Mouse (Mus musculus) embryo, embryonic 11 days (tissue): Measurements from ENCODE around the gene Fzd7.

Experiments used
- DNase-seq: peaks from one replicate; pipeline ENCODE4 v3.0.0-alpha.2; 2015

Gene Fzd7

DNA sequence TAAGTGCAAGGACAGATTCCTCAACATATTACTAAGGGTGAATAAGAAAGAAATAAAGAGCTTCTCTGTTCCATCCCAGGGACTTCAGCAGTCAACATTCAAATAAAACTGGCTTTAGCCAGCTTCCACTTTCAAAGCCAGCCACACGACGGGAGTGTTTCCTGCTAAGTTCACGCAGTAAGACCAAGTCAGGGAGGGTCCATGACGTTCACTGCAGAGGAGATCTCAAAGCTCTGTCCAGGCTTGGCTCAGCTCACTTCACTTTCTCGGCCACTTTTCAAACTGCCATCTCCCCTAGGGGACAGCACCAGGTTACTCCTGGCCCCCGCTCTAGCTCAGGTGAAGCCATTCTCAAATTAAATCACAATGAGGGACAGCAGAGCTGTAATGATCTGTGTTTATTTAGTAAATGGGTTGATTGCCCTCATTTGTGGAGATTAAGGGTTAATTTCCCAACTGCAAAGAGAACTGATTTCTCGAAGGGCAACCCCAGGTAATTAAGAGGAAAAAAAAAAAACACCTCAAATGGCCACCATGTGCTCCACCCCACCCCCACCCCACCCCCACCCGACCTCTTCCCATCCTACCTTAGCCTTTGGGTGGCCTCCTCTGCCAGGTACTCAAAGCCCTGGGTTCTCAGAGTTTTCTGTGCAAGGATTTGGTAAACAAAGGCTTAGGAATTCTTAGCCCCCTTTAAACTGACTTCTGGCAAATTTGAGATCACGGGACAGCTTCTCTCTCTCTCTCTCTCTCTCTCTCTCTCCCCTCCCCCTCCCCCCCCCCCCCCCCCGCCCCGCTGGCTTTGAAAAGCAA lies 9.7 kb upstream of the Fzd7 start:
- no peak for DNase-seq

DNA sequence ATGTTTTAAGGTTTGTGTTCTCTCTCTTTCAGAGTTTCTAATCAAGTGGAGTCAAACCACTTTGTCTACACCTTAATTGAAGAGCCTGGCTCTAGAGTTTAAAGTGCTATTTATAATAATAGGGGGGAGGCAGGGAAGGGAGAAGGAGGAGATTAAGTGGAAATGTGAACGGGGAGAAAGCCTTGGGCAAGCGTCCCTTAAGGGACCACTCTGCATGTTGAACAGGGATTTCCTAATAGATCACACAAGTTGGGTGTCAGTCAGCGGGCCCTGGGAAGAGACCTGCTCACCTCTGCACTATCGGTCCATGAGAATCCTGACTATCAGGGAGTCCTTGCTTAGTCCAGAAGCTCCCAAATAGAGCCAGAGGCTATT lies 9.1 kb upstream of the Fzd7 start:
- DNase-seq = no peak

DNA sequence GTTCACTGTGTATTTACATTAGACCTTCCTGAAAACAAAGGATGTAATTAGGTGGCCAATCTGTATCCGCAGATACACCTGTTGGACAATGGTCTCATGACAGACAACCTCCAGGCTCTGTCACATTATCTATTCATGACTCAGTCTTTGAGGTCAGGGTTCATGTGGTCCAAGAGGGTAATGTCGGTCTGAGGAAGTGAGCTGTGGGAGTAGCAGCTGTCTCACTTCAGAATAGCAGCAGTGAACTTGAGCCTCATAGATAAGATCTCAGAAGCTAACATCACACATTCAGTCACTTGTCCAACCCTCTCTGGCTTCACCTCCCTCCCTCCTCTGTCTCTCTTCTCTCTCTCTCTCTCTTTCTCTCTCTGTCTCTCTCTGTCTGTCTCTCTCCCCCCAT lies 6.6 kb upstream of the Fzd7 start:
- DNase-seq = no peak

DNA sequence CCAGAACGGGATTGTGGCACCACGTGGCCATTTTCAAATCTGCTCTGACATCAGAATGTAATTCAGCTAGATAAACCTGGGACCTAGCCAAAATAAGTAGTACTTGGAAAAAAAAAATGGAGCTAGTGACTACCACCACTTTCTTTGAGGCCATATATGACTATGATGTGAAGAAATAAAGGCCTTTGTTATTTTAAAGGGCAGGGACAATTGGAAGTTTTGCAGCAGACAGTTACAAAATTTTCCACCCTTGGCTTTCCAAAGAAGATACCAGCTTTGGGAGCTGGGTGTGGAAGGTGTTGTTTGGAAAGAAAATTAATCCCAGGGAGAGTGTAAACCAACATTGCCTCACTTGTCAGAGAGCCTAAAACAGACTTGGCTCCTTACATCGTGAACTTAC lies 3.3 kb upstream of the Fzd7 start:
- no peak for DNase-seq

DNA sequence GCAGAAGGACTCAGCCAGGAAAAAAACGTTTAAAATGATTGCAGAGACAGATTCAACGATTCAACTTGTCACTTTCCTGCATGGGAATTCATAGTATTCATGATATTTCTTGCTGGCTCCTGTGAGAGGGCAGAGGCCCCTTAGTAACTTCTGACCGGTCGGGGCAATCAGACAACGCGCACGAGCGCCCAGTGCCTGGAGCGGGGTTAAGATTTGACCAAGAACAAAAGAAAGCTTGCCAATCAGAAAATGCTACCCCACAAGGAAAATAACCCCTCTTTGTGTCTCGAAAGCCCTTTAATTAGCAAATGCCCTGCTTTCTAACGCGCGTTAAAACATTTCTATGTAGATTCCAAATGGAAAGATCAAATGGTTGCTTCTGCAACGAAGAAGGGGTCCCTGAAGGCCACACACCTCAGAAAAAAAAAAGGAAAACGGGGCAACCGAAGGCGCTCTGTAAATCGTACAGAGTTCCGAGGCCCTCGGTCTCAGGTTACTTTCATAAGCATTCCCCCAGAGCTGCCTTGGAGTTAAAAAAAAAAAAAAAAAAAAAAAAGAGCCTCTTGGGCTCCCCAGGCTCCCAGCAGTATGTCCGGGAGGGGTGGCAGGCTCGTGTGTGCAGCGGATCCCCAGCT lies 1.3 kb upstream of the Fzd7 start:
- peak; percentile 65 for DNase-seq

DNA sequence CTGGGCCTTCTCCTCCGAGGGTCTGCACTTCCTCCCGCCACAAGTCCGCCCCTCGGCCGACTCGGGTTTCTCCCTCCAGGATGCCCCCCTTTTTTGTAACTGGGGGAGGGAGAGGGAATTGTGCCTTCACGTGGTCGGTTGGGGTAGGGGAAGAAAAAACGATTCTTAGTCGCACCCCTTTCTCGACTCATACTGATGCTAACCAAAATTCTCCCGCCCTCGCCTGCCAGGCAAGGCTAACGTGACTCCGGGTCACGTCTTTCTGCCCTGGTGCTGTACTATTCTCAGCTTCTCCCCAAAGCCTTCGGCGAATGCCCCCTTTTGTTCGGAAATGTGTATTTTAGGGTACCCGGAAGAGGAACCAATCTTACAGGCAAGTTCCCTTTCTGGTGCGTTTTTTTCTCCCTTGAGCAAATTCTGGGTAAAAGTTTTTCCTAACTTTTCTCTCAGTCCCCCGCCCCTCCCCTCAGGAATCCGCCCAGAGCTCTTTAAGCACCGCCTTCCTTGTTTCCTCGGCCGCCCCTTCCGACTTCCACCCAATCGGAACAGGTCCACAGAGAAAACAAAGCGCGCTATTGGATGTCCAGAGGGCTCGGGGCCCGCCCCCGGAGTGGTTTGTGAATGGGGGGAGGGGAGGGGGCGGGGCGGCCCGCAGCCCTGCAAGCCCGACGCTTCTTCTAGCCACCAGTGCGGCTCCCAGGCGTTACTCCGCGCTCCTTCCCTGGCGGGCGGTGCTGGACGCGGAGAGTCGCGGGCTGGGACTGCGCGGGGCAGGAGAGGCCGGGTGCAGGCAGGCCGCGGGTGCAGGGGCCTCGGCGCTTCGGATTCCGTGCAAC lies 550 bp upstream of the Fzd7 start:
- DNase-seq = peak; percentile 99

DNA sequence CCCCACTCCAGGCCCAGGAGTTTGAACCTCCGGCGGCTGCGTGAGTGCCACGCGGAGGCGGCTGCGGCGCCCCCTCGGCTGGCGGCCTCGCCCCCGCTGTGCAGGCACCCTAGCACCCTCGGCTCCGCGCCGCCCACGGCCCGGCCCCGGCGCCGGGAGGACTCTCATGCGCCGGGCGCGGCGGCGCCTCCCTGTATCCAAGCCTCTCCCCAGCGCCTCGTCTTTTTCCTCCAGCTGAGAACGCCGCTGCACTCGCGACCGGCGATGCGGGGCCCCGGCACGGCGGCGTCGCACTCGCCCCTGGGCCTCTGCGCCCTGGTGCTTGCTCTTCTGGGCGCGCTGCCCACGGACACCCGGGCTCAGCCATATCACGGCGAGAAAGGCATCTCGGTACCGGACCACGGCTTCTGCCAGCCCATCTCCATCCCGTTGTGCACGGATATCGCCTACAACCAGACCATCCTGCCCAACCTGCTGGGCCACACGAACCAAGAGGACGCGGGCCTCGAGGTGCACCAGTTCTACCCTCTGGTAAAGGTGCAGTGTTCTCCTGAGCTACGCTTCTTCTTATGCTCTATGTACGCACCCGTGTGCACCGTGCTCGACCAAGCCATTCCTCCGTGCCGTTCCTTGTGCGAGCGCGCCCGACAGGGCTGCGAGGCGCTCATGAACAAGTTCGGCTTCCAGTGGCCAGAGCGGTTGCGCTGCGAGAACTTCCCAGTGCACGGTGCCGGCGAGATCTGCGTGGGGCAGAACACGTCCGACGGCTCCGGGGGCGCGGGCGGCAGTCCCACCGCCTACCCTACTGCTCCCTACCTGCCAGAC lies 684 bp downstream of the Fzd7 start:
- DNase-seq = peak; percentile 61

DNA sequence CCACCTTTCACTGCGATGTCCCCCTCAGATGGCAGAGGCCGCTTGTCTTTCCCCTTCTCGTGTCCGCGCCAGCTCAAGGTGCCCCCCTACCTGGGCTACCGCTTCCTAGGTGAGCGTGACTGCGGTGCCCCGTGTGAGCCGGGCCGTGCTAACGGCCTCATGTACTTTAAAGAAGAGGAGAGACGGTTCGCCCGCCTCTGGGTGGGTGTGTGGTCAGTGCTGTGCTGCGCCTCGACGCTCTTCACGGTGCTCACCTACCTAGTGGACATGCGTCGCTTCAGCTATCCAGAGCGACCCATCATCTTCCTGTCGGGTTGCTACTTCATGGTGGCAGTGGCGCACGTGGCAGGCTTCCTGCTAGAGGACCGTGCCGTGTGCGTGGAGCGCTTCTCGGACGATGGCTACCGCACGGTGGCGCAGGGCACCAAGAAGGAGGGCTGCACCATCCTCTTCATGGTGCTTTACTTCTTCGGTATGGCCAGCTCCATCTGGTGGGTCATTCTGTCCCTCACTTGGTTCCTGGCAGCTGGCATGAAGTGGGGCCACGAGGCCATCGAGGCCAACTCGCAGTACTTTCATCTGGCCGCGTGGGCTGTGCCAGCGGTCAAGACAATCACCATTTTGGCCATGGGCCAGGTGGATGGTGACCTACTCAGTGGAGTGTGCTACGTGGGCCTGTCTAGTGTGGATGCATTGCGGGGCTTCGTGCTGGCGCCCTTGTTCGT lies 1.5 kb downstream of the Fzd7 start:
- peak; percentile 90 for DNase-seq

DNA sequence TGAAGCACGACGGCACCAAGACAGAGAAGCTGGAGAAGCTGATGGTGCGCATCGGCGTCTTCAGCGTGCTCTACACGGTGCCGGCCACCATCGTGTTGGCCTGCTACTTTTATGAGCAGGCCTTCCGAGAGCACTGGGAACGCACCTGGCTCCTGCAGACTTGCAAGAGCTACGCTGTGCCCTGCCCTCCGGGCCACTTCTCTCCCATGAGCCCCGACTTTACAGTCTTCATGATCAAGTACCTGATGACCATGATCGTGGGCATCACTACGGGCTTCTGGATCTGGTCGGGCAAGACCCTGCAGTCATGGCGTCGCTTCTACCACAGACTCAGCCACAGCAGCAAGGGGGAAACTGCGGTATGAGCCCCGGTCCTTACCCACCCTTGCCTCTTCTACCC lies 2.1 kb downstream of the Fzd7 start:
- peak; percentile 56 for DNase-seq

DNA sequence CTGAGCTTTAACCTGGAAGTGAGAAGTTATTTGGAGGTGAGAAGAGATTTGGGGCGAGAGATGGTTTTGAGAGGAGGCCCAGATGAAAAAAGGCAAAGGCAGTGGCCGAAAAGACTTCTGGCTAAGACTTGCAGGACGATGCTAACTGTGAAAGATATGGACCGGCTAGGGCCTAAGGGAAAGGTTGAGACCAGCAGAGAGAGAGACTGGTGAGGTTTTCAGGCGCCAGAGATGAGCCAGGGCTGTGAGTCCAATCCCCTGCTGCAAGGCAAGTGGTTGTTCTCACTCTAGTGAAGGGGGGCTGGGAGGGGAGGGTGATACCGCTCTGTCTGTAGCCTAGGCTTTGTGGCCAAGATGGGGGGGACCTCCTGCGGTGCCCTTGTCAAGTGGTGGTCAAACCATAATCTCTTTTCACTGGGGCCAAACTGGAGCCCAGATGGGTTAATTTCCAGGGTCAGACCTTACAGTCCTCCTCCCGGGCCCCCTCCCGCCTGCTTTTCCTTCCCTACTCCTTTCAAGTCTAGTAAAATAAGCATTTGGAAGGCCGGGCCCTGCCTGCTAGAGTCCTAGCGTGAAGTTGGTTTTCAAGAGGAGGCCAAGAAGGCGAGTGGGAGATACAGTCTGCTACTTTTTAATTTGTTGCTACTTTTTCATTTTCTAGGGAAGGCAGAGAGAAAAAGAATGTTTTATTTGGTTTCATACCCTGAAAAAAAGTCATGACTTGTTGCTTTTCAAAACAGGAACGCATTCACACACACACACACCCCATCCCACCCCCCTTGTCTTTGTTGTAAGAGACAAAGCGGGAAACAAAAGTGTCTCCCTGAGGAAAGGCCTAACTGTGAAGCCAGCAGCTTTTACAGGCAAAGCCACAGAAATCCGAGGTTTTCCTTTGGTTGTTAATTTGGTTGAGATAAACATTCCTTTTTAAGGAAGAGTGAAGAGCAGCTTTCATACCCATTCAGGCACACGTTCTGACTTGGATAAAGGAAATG lies 2.9 kb downstream of the Fzd7 start:
- DNase-seq = peak; percentile 85

DNA sequence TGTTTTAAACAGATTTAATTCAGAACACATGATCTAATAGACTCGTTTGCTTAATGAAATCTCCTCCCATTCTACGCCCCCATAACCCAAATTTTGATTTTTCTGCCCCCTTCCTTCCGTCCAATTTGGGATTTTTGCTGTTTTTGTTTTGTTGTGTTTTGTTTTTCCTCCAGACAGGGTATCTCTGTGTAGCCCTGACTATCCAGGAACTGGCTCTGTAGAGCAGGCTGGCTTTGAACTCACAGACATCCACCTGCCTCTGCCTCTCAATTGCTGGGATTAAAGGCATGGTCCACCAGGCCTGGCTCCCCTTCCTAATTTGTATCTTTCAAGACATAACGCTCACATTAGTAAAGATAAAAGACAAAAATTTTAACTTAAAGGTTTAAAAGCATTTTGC lies 3.6 kb downstream of the Fzd7 start:
- no peak for DNase-seq

DNA sequence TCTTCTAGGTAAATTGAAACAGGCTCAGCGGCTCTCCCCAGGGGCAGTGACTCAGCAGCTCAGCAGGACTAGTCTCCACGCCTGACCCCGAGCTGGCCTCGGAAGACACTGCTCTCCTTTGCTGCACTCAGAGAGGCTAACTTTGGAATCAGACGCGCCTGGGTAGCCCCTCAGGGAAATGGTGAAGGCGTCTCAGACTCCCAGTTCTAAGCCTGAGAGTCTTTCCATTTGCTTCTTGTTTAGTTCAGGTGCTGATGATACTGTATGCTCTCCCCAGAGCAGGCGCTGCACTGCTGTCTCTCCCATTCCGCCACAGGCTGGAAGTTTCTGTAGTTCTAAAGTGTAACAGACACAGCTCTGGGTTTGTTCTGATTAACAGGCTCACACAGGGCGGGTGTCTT lies 5.4 kb downstream of the Fzd7 start:
- DNase-seq = peak; percentile 72

DNA sequence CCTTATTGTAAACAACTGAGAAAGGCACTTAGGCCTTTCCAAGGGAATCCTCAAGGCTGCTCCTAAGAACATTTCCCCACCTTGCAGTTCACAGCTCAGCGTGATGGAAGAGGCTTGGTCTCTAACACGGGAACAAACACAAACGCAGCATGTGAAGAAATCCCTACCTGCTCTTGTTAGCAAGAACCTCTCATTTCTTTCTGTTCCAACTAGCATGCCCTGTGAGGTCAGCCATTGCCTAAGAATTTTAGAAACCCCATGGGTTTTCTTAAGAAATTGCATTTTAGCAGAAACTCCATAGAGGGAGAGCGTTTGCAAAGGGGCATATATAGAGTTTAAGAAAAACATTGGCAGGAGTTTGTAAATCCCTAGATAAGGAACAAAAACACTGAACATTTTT lies 6.3 kb downstream of the Fzd7 start:
- no peak for DNase-seq

DNA sequence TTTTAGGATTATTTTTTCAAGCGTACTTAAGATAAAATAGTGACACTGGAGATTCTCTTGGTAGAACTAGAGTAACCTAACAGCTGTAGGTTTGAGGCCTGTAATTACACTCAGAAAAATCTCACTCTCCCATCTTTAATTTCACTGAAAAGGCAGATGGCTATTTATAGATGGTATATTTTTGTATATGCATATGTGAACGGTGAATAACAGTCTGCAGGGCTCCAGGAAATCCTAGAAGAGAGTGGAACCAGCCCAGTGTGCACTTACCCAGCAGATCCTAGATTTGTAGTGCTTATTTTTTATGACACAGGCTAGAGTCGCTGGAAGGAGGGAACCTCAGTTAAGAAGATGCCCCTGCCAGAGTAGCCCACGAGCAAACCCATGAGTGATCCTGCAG lies 6.8 kb downstream of the Fzd7 start:
- no peak for DNase-seq

DNA sequence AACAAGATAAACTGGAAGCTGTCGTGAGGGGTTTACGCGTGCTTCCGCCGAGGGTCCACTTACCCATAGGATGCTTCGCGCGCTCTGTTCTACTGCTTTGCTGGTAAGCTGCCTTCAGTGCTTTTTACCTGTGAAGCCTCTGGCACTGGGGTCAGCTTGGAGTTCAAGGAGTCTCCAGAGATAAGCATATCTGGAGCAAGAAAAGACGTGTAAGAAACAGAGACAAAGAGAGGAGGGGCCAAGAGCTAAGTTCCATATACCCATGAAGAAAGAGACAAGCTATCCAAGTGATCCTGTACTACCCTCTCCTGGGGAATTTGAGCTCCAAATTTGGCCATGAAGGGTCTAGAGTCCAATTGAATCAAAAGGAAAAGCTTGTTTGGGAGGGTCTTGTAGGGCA lies 9.3 kb downstream of the Fzd7 start:
- DNase-seq = no peak

DNA sequence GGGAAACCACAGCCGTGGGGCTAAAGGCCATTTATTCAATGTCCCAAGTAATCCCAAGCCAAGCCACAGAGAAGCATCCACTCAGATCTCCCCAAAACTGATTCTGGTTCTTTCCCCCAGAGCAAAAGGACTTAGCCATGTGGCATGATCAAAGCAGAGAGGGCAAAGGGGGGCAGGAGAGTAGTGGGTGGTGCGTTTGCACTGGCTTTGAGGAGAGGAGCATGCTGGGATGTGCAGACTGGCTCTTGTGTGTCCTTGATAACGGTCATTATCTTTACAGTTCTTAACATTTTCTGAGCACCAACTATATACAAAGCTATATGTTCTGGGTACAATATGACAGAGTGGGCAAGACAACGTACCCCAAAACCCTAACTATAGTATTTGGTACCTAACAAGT lies 10.2 kb downstream of the Fzd7 start:
- no peak for DNase-seq

DNA sequence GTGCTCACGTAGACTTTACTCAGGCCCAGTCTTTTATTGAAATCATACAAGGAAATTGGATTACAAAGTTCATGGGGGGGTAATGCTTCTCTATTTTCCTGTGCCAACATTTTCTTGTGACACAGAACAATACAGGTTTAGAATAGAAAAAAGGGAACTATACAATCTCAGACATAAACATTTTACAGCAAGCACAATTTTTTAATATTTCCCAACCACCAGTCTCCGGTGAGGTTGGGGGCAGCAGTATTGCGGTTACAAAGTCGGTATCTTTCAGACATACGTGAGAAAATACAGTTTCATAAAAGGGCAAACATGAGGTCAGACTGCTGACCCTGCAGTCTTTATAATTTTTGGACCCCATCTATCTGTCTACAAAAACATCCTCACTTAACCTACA lies 13.7 kb downstream of the Fzd7 start:
- DNase-seq = no peak

DNA sequence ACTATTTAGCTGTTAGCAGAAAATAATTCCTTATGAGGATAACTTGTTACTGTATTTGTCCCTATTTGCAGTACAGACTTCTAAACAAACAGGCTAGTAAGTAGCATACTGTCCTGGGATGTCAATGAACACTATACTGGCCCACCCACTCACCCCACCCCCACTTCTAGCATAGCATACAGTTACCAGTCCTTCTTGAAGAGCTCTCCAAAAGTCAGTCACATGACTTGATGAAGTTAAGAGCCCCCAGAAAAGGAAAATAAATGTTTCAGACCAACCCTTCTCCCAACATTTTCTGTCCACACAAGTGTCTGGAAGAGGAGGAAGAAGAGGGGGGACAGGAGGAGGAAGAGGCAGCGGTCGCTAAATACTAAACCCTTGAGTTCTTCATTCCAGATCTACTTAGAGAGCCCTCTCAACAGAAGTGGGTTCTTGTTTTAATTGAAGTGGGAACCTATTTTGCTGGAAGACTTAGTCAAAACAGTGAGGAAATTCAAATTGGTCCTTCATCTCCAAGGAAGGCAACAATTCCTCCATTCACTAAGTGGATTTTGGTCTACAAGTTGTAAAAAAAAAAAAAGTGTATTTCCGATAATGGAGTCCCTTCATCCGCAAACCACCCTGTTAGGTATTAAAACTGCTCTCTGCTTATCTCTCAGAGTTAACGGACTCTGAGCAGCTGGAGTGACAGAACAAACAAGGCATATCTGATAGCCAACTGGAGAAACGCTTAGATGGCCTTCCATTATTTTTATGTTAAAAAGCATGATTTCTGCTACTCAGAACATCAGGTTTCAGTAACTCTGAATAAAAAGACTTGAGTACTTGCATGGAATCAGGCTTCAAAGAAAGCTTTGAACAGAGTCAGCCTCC lies 15.8 kb downstream of the Fzd7 start:
- DNase-seq = no peak

DNA sequence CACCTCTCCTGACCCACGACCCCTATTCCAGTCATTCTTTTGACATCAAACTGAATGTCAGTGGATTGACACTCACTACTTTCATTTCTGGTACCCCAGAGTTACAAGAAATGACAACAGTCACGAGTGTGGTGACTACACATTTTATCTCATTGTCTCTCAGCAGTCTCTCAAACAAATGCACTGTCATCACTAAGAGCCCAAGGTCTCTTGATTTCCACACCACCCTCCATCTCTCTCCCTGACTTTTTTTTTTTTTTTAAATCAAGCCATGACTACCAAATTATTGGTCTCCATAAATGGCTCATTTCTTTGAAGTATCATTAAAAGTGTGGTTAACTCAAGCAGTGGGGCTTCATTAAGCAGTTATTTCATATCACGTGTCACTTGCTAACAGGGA lies 17.1 kb downstream of the Fzd7 start:
- DNase-seq = no peak

DNA sequence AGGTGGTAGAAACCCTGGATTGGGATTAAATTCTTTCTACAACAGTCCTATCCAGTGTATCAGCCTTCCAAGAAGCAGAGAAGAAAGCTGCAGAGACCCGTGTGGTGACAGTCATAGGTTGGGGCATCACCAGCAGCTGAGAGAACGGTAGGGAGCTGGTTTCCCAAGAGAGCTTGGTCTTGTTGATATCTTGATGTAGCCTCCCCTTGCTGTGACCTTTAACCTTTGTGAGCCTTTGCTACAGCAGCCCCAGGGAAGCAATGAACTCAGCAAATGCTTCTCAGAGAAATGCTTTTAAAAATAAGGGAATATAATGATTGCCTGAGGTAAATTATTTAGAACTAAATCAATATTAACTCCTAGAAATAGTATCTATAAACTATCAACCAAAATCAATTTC lies 20.1 kb downstream of the Fzd7 start:
- no peak for DNase-seq
